Mouse (Mus musculus) urinary bladder, postnatal 25 days (tissue): ENCODE results near the gene Ybx2.

ENCODE experiments used
- DNase-seq: peaks from one replicate; pipeline ENCODE4 v3.0.0; 2022; ENCODE audit warnings: low spot score

Ybx2 gene

DNA sequence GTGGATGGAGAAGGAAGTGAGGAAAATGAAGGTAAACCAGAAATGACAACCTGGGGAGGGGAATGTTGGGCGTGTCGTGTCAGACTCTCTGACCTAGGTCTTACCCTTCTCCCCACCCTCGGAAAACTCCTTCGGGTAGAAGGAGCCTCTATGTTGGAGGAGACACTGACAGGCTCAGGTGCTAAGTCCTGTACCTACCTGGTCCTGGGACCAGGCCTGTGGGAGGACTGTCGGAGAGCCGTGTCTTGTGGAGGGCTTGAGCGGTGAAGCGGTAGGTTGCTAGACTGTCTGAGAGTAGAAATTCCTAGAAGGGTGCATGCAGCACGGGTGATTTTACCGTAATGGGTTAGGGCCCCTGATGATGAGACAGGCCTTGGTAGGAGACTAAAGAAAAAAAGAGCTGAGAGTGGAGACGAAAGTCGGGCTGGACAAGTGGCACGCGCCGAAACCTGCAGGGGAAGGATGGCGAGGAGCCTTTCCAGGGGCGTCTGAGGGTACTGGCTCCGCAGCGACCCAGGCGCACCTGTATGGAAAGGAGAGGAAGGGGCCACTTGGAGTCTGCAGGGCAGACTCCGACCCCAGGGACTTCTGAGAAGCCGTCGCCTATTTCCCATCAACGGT is 29.2 kb downstream of the Ybx2 start, which contains the start of gene Cldn7:
Gene Cldn7, plus strand, starts transcription at position 130 of the 621 bp plus-strand sequence.
- DNase-seq, result peak; percentile 19

GRCm38 (mm10) chr11:69965271-69966005 is 29.8 kb downstream of the Ybx2 start:
- peak; percentile 42 for DNase-seq

GRCm38 (mm10) chr11:69966006-69966859 is 30.6 kb downstream of the Ybx2 start:
- DNase-seq, result peak; percentile 58

- DNase-seq, result no peak
These were observed 31.4 kb downstream of the Ybx2 start for GRCm38 (mm10) chr11:69966860-69967517.

GRCm38 (mm10) chr11:69968793-69969192 is 33.2 kb downstream of the Ybx2 start:
- no peak for DNase-seq

GRCm38 (mm10) chr11:69970222-69970621 is 34.6 kb downstream of the Ybx2 start:
- no peak for DNase-seq

- no peak for DNase-seq
These were observed 35.2 kb downstream of the Ybx2 start for GRCm38 (mm10) chr11:69970775-69971174.

- no peak for DNase-seq
These were observed 39.3 kb downstream of the Ybx2 start for GRCm38 (mm10) chr11:69974907-69975306.

GRCm38 (mm10) chr11:69976271-69976670 is 40.7 kb downstream of the Ybx2 start:
- DNase-seq, result no peak

GRCm38 (mm10) chr11:69979827-69980195 is 44.2 kb downstream of the Ybx2 start:
- no peak for DNase-seq

GRCm38 (mm10) chr11:69980196-69981140 is 44.9 kb downstream of the Ybx2 start:
- peak; percentile 96 for DNase-seq

DNA sequence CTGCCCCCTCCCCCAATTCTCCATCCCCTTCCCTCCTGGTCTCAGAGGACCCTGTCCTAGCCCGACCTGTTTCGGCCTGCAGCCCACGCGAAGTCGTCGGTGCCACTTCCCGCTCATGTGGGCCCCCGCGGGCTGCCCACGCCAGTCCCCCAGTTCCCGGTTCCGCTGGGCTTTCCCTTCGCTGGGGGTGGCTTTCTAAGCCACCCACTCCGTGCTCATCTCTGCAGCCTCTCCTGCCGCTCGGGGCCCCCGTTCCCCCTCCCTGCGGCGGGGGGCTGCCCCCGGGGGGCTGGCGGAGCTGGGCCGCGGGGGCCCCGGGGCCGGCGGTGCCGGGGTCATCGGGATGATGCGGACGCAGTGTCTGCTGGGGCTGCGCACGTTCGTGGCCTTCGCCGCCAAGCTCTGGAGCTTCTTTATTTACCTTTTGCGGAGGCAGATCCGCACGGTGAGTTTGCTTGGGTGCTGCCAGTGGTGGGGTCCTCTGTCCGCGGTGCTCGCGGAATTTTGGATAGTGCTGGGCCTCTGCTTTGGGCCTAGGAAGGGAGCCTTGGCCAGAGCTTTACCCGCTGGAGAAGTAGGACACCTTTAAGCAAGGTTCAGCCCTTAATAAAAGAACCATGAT is 45.7 kb downstream of the Ybx2 start, which contains the start of gene Ctdnep1:
Gene Ctdnep1, plus strand, starts transcription at position 16 of the 622 bp plus-strand sequence.
- DNase-seq, result no peak

- DNase-seq, result no peak
These were observed 46.6 kb downstream of the Ybx2 start, which contains the start of gene Elp5 for GRCm38 (mm10) chr11:69982225-69982624. Elp5 (minus strand) TSS chr11:69982517.

- DNase-seq, result no peak
These were observed 47.3 kb downstream of the Ybx2 start for GRCm38 (mm10) chr11:69982877-69983276.

GRCm38 (mm10) chr11:69983377-69983776 is 47.8 kb downstream of the Ybx2 start:
- no peak for DNase-seq

- DNase-seq, result no peak
These were observed 48.8 kb downstream of the Ybx2 start for GRCm38 (mm10) chr11:69984431-69984830.

DNA sequence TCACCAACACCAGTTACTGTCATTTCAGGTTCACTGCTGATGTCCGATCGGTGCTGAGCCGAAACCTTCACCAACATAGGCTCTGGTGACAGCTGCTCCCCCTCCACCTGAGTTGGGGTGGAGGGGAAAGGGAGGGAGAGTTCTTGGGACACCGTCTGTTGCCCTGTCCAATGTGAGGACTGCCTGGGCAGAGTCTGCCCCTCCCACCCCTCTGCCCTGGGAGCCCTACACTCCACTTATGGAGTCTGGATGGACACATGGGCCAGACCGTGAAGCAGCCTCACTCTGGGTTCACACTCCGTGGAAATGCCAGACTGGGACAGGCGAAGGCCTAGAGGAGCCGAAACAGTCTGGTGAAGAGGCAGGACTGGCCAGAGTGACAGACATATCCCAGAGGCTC is 54.4 kb downstream of the Ybx2 start:
- DNase-seq, result no peak
